In genomic region chr6:30509265-30510239, GRCm38 (mm10) we compare ENCODE assay signal across 8 mouse cellular contexts. TPM values are rescaled to one million over a fixed set of nuclear protein-coding genes. Genes with fewer than 3 reads are reported as not detected.
DNase-seq lines count a peak whose midpoint lies in the region; ATAC-seq and TF ChIP-seq lines count a peak whose summit lies in the region.

Gene Tmem209, minus strand, starts transcription at chr6:30509783.
Gene Ssmem1, plus strand, starts transcription at chr6:30509849.

- peak within 1 kb of the TSS; percentile 59 for H3K4me2 ChIP-seq in embryonic facial prominence, embryonic 15.5 days (replicated peaks)
- peak within 1 kb of the TSS; percentile 61 for H3K4me2 ChIP-seq in limb, embryonic 14.5 days (replicated peaks; ENCODE audit: low read depth, low read length, severe bottlenecking)
- H3K4me2 ChIP-seq in midbrain, postnatal 0 days (ENCODE audit: low read depth, low read length, poor library complexity, severe bottlenecking): peak within 1 kb of the TSS; percentile 74

- ATAC-seq in embryonic facial prominence, embryonic 15.5 days (ENCODE audit: insufficient number of reproducible peaks, low FRiP score, low TSS enrichment, low read depth): peak; percentile 98
- ATAC-seq in limb, embryonic 14.5 days (ENCODE audit: low FRiP score, low read depth): peak; percentile 98
- ATAC-seq in midbrain, postnatal 0 days (ENCODE audit: low FRiP score): peak; percentile 99

- WGBS in bone marrow, adult 2 months: under 1% methylated on average over 37 of the region's 37 CpGs
- WGBS in embryonic facial prominence, embryonic 15.5 days: under 1% methylated on average over 37 of the region's 37 CpGs
- under 1% methylated on average over 37 of the region's 37 CpGs for WGBS in limb, embryonic 14.5 days
- WGBS in midbrain, postnatal 0 days: under 1% methylated on average over 37 of the region's 37 CpGs

- H3K4me3 ChIP-seq in bone marrow, adult 2 months (replicated peaks; ENCODE audit: control insufficient read depth, low read depth, low read length): peak within 1 kb of the TSS; percentile 79
- H3K4me3 ChIP-seq in embryonic facial prominence, embryonic 15.5 days (replicated peaks): peak within 1 kb of the TSS; percentile 60
- peak within 1 kb of the TSS; percentile 64 for H3K4me3 ChIP-seq in limb, embryonic 14.5 days (replicated peaks; ENCODE audit: low read length)
- peak within 1 kb of the TSS; percentile 46 for H3K4me3 ChIP-seq in midbrain, postnatal 0 days (ENCODE audit: low read depth, low read length)

- H3K9me3 ChIP-seq in embryonic facial prominence, embryonic 15.5 days (replicated peaks): no peaks in the 10 kb centered on the region; the same call in 1 of the 2 replicates
- H3K9me3 ChIP-seq in limb, embryonic 14.5 days (ENCODE audit: control insufficient read depth, low read length): no peaks in the 10 kb centered on the region
- H3K9me3 ChIP-seq in midbrain, postnatal 0 days (ENCODE audit: low read length): no peaks in the 10 kb centered on the region

- DNase-seq in 416B (ENCODE audit: low read depth): peak; percentile 99
- DNase-seq in heart, adult 8-10 months (ENCODE audit: low spot score): peak; percentile 100
- peak; percentile 99 for DNase-seq in kidney, adult 9 months
- DNase-seq in limb, embryonic 14.5 days (ENCODE audit: low spot score): peak; percentile 99
- peak; percentile 98 for DNase-seq in midbrain, postnatal 0 days (ENCODE audit: low spot score)
- DNase-seq in spleen, postnatal 14 days (ENCODE audit: low spot score in 2 of 2): peak; percentile 98 to 99

- TF ChIP-seq CTCF in bone marrow, adult 2 months (IDR thresholded peaks at IDR 0.05; ENCODE audit: control insufficient read depth, insufficient read depth, low read length): no peak
- TF ChIP-seq CTCF in midbrain, postnatal 0 days (IDR thresholded peaks at IDR 0.05): 0 out of 2 replicates have a peak, but pooled peaks have one; percentile 6

- H3K27me3 ChIP-seq in embryonic facial prominence, embryonic 15.5 days: no peaks in the 10 kb centered on the region
- no peaks in the 10 kb centered on the region for H3K27me3 ChIP-seq in limb, embryonic 14.5 days (ENCODE audit: control insufficient read depth, insufficient read depth, low read length)
- H3K27me3 ChIP-seq in midbrain, postnatal 0 days (ENCODE audit: insufficient read depth, low read length): no peaks in the 10 kb centered on the region

- peak within 1 kb of the TSS; percentile 73 for H3K27ac ChIP-seq in bone marrow, adult 2 months (ENCODE audit: control insufficient read depth, insufficient read depth, low read depth, low read length, poor library complexity)
- peak within 1 kb of the TSS; percentile 99 for H3K27ac ChIP-seq in embryonic facial prominence, embryonic 15.5 days (replicated peaks)
- H3K27ac ChIP-seq in limb, embryonic 14.5 days (replicated peaks; ENCODE audit: low read depth, low read length): peak within 1 kb of the TSS; percentile 98
- H3K27ac ChIP-seq in midbrain, postnatal 0 days (ENCODE audit: low read depth, low read length): peak within 1 kb of the TSS; percentile 79

- peak; percentile 87 for TF ChIP-seq POLR2A in bone marrow, adult 2 months (IDR thresholded peaks at IDR 0.05; ENCODE audit: borderline replicate concordance, control insufficient read depth, low read depth, low read length)
- peak; percentile 97; the same call in 1 of the 2 replicates for TF ChIP-seq POLR2A in limb, embryonic 14.5 days (IDR thresholded peaks at IDR 0.05; ENCODE audit: borderline replicate concordance, extremely low read depth, insufficient read depth, insufficient read length)

- peak within 1 kb of the TSS; percentile 85 for H3K9ac ChIP-seq in embryonic facial prominence, embryonic 15.5 days
- peak within 1 kb of the TSS; percentile 83 for H3K9ac ChIP-seq in limb, embryonic 14.5 days (ENCODE audit: low read depth, low read length, severe bottlenecking)
- peak within 1 kb of the TSS; percentile 54 for H3K9ac ChIP-seq in midbrain, postnatal 0 days (replicated peaks; ENCODE audit: low read length, poor library complexity, severe bottlenecking)

- no peaks in the 10 kb centered on the region; the same call in 1 of the 2 replicates for H3K4me1 ChIP-seq in bone marrow, adult 2 months (ENCODE audit: control insufficient read depth, insufficient read depth, low read length)
- peaks cover 13% of the 10 kb centered on the region for H3K4me1 ChIP-seq in embryonic facial prominence, embryonic 15.5 days
- H3K4me1 ChIP-seq in limb, embryonic 14.5 days (ENCODE audit: control insufficient read depth, insufficient read depth, low read length): peaks cover 16% of the 10 kb centered on the region
- 0 out of 2 replicates have a peak, but pooled peaks cover 4% of the 10 kb centered on the region for H3K4me1 ChIP-seq in midbrain, postnatal 0 days (ENCODE audit: insufficient read depth, low read length)

- H3K36me3 ChIP-seq in embryonic facial prominence, embryonic 15.5 days: peaks cover 13% of the 10 kb centered on the region; the same call in 1 of the 2 replicates
- H3K36me3 ChIP-seq in limb, embryonic 14.5 days (ENCODE audit: control insufficient read depth, insufficient read depth, low read length): peaks cover 16% of the 10 kb centered on the region
- 0 out of 2 replicates have a peak, but pooled peaks cover 3% of the 10 kb centered on the region for H3K36me3 ChIP-seq in midbrain, postnatal 0 days (ENCODE audit: insufficient read depth, low read length)

RNA-seq across cellular contexts. Expression of gene Tmem209, which starts in this region (rescaled TPM):
- polyA plus RNA-seq in bone marrow, adult 2 months (2011; ENCODE audit: insufficient read depth, insufficient read length, low replicate concordance, missing spikeins): 12.7 and 15.2 TPM in 2 replicates
- 27.5 and 29.1 TPM in 2 replicates for polyA plus RNA-seq in embryonic facial prominence, embryonic 15.5 days (2015; fragmentation: Nextera tagmentation; extraction: Ambion mirVana)
- total RNA-seq in heart, adult 8-10 months (2022): 10 to 100 TPM in 2 of 4 experiments, 1 to 10 TPM in 2; 7.3 to 12.4 (median 9.5) TPM
- 47.5 and 63.2 TPM in 2 replicates for polyA plus RNA-seq in limb, embryonic 14.5 days (2012; rRNA removed)
- 28.3 and 34.7 TPM in 2 replicates for polyA plus RNA-seq in limb, embryonic 14.5 days (2014; fragmentation: Nextera tagmentation; extraction: Ambion mirVana)
- 37.4 and 50.3 TPM in 2 replicates for total RNA-seq in midbrain, postnatal 0 days (2014; rRNA removed)
- polyA plus RNA-seq in midbrain, postnatal 0 days (2015; fragmentation: Nextera tagmentation; extraction: Ambion mirVana): 22.8 and 23.1 TPM in 2 replicates

RNA-seq across cellular contexts. Expression of gene Ssmem1, which starts in this region (rescaled TPM):
- polyA plus RNA-seq in bone marrow, adult 2 months (2011; ENCODE audit: insufficient read depth, insufficient read length, low replicate concordance, missing spikeins): not detected in 2 replicates
- 0.14 and 0.52 TPM in 2 replicates for polyA plus RNA-seq in embryonic facial prominence, embryonic 15.5 days (2015; fragmentation: Nextera tagmentation; extraction: Ambion mirVana)
- total RNA-seq in heart, adult 8-10 months (2022): under 1 TPM in 1 of 4 experiments, not detected in 3; 0.40 TPM
- 0.10 and 0.12 TPM in 2 replicates for polyA plus RNA-seq in limb, embryonic 14.5 days (2012; rRNA removed)
- 0.17 TPM in 1 of 2 replicates, not detected in the other for polyA plus RNA-seq in limb, embryonic 14.5 days (2014; fragmentation: Nextera tagmentation; extraction: Ambion mirVana)
- total RNA-seq in midbrain, postnatal 0 days (2014; rRNA removed): 0.28 TPM in 1 of 2 replicates, not detected in the other
- polyA plus RNA-seq in midbrain, postnatal 0 days (2015; fragmentation: Nextera tagmentation; extraction: Ambion mirVana): 0.15 and 0.19 TPM in 2 replicates

Comparison
In these comparisons a context has a peak if more than half of its experiments do, and no peak if none do; other contexts are left out.
1. Peak in every context shown above with its lines: DNase-seq, ATAC-seq, H3K4me3 ChIP-seq and H3K27ac ChIP-seq.